Mouse (Mus musculus): Measurements from ENCODE around the gene Slc35b4. TPM values are rescaled to one million over a fixed set of nuclear protein-coding genes. Genes with fewer than 3 reads are reported as not detected.

The Slc35b4 gene
- total RNA-seq, 4 experiments from 2014 or later: 38.6 to 47.2 (median 41.5) TPM

DNA sequence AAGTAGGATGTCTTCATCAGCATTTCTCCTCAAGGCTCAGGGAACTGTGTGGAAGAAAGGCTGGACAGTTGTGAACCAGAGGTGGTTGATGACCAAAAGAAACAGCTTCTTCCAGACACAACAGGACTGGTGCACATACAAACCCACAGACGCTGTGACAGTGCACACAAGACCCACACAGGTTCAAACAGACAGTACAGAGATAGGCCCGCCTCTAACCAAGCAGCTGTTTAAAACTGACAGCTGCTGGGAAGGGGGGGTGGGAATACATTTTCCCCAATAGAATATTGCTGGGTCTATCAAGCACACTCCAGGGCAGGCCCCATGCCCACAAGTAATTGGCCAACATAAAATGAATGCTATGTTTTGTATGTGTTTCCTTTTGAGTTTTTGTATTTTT, 52.5 kb downstream of the Slc35b4 start:
- no peak for DNase-seq

DNA sequence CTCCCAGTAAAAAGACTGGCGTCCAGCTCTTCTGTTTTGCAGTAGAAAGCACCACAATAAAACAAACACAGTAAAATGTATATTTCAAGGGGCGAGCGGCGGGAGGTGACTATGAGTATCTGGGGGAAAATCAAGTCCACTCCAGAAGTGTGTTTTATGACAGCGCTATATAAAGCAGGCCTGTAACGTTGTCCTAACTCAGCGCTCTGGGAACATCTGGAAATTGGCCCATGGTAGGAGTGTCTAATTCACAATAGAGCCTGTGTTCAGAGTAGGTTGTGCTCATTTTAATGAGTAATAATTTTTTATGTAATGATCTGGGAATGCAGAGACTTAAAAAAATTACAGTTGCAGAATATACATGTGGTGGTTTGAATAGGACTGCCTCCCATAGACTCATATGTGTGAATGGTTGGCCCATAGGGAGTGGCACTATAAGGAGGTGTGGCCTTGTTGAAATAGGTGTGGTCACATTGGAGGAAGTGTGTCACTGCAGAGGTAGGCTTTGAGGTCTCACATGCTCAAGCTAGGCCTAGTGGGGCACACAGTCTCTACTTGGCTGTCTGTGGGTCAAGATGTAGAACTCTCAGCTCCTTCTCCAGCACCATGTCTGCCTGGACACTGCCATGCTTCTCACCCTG, 60.0 kb downstream of the Slc35b4 start:
- DNase-seq: no peak

DNA sequence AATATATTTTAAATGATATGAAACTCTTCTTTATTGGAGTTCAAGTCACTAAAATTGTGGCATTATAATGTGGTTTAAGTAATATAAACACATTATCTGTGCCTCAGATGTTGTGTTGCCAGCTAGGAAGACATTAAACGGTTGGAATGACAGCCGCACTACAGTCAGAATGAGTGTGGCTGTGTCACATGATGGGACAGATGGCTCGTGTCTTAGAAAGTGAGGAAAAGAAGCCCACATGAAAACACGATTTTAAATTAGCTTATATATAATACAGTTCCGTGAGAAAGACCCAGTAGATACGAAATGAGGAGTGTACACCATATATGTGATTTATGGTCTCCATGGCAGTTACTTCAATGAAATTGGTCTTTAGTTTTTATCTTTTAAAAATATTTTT, 65.5 kb downstream of the Slc35b4 start:
- DNase-seq: no peak

DNA sequence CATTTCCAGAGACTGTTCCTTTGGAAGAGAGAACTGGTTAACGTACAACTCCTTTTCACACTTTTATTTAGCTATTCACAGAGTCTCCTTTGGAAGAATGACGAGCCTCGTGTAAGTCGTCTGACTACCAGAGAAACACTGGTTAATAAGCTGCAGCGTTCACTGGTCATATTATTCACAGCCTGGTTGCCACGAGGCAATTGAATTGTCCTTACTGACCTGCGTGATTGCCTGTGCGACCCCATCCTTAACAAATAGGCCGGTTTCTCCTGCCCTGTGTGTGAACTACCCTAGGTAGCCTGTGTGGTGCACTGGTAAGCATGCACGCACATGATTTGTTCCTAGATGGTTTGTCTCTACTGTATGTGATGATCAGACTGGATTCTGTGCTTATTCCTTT, 66.3 kb downstream of the Slc35b4 start:
- no peak for DNase-seq

Other genes with a start within 250 kb of the Slc35b4 start
- 1 to 10 TPM in 2 of 4 experiments, under 1 TPM in 2; 0.63 to 1.7 (median 1.1) TPM for gene Lrguk, start 147.7 kb downstream of the Slc35b4 start, total RNA-seq (2022)
- gene Akr1b3, start 140.4 kb upstream of the Slc35b4 start, total RNA-seq (2022): 100 to 1,000 TPM; 283 to 310 (median 299) TPM
- 100 to 1,000 TPM; 148 to 290 (median 206) TPM for gene Akr1b8, start 177.0 kb upstream of the Slc35b4 start, total RNA-seq (2022)
- gene Akr1b10, start 207.1 kb upstream of the Slc35b4 start, total RNA-seq (2022): 100 to 1,000 TPM; 150 to 228 (median 186) TPM
- gene Akr1b7, start 235.2 kb upstream of the Slc35b4 start, total RNA-seq (2022): 1,000 to 10,000 TPM; 1,127 to 4,169 (median 2,179) TPM

Data from adrenal gland, adult 8-10 months (tissue).